ENCODE assay signal across 8 mouse cellular contexts in the genomic region with DNA sequence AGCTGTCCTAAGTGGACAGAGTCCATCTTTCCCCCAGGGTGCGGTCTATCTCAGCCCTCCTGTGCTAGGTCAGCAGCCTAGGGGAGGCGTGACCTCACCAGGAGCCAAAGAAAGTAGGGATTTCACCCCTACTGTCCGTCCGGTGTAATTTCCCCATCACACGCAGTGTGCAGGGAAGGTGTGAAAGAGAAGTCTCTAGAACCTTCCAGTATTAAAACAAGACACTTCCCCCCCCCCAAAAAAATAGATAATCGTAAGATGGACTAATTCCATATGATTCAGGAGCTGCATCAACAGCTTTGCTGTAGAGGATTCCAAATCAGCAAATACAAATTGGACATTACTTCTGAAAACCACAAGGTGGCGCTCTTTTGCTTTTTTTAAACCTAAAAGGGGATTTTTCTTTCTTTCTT. TPM values are rescaled to one million over a fixed set of nuclear protein-coding genes. Genes with fewer than 3 reads are reported as not detected.
DNase-seq lines count a peak whose midpoint lies in the region; ATAC-seq lines count a peak whose summit lies in the region.

No protein-coding gene starts in this region.

- peak; percentile 11 to 22 for DNase-seq in cerebellum, adult 18-20 months
- DNase-seq in cerebellum, postnatal 25 days: no peak
- DNase-seq in thymus, postnatal 0 days (ENCODE audit: low spot score): peak; percentile 36
- DNase-seq in thymus, postnatal 25 days: no peak
- no peak for DNase-seq in urinary bladder, postnatal 25 days (ENCODE audit: low spot score)
- DNase-seq in left cerebral cortex, postnatal 25 days (ENCODE audit: low spot score in 2 of 2): no peak

- H3K4me3 ChIP-seq in intestine, embryonic 15.5 days (replicated peaks): no peak overlapping the region
- H3K4me3 ChIP-seq in neural tube, embryonic 14.5 days (ENCODE audit: low read depth, low read length): no peak overlapping the region

- intact Hi-C loops in left cerebral cortex, postnatal 25 days (cut with DNase I): loop anchor here (5.0 kb wide), 1 partner anchor 1641 kb away; no protein-coding TSS in a partner anchor

- H3K4me1 ChIP-seq in intestine, embryonic 15.5 days (replicated peaks): no peaks in the 10 kb centered on the region
- no peaks in the 10 kb centered on the region for H3K4me1 ChIP-seq in neural tube, embryonic 14.5 days (ENCODE audit: control insufficient read depth, insufficient read depth, low read length)

- H3K9me3 ChIP-seq in intestine, embryonic 15.5 days: no peaks in the 10 kb centered on the region
- H3K9me3 ChIP-seq in neural tube, embryonic 14.5 days (ENCODE audit: control insufficient read depth, low read length): no peaks in the 10 kb centered on the region

- no peaks in the 10 kb centered on the region for H3K27me3 ChIP-seq in intestine, embryonic 15.5 days (replicated peaks)
- no peaks in the 10 kb centered on the region for H3K27me3 ChIP-seq in neural tube, embryonic 14.5 days (ENCODE audit: control insufficient read depth, insufficient read depth, low read length)

- H3K9ac ChIP-seq in intestine, embryonic 15.5 days: no peak overlapping the region
- H3K9ac ChIP-seq in neural tube, embryonic 14.5 days (replicated peaks; ENCODE audit: low read depth, low read length): no peak overlapping the region

- 0 out of 2 replicates have a peak overlapping the region, but pooled peaks have one; percentile 14 for H3K4me2 ChIP-seq in intestine, embryonic 15.5 days (replicated peaks)
- H3K4me2 ChIP-seq in neural tube, embryonic 14.5 days (ENCODE audit: low read depth, low read length): peak overlapping the region; percentile 16; the same call in 1 of the 2 replicates

- H3K36me3 ChIP-seq in intestine, embryonic 15.5 days: no peaks in the 10 kb centered on the region
- H3K36me3 ChIP-seq in neural tube, embryonic 14.5 days (ENCODE audit: control insufficient read depth, insufficient read depth, low read length): no peaks in the 10 kb centered on the region

- WGBS in intestine, embryonic 15.5 days: 18% methylated on average over 7 of the region's 7 CpGs
- 12% methylated on average over 7 of the region's 7 CpGs for WGBS in neural tube, embryonic 14.5 days

- no peak overlapping the region for H3K27ac ChIP-seq in intestine, embryonic 15.5 days
- H3K27ac ChIP-seq in neural tube, embryonic 14.5 days (ENCODE audit: low read depth, low read length): no peak overlapping the region

- peak; percentile 59; the same call in 1 of the 2 replicates for ATAC-seq in intestine, embryonic 15.5 days
- no peak for ATAC-seq in neural tube, embryonic 14.5 days (ENCODE audit: low read depth)

RNA-seq across cellular contexts. Expression of gene Intu, which starts 7.7 kb away (rescaled TPM):
- polyA plus RNA-seq in thymus, postnatal 0 days (2015; fragmentation: Nextera tagmentation; extraction: Ambion mirVana): 1.2 and 1.5 TPM in 2 replicates
- polyA plus RNA-seq in intestine, embryonic 15.5 days (2015; fragmentation: Nextera tagmentation; extraction: Ambion mirVana): 1.9 and 2.2 TPM in 2 replicates
- 3.9 and 5.3 TPM in 2 replicates for polyA plus RNA-seq in neural tube, embryonic 14.5 days (2014; fragmentation: Nextera tagmentation; extraction: Ambion mirVana)
- 1 to 10 TPM; 6.6 to 6.7 TPM for total RNA-seq in left cerebral cortex, postnatal 25 days (2021)

Comparison
In these comparisons a context has a peak if more than half of its experiments do, and no peak if none do; other contexts are left out.
1. DNase-seq: peak in cerebellum, adult 18-20 months (2 of 2) and thymus, postnatal 0 days (single experiment); none in cerebellum, postnatal 25 days (0 of 2), thymus, postnatal 25 days (single experiment), urinary bladder, postnatal 25 days (single experiment) and left cerebral cortex, postnatal 25 days (0 of 2).